Mouse (Mus musculus): ENCODE results near the gene Gtsf1l.

Gtsf1l gene

GRCm38 (mm10) chr2:163087728-163088127 lies at the start of gene Gtsf1l:
Gene Gtsf1l (minus strand): TSS chr2:163087855.
- peak; percentile 64 for DNase-seq (ENCODE audit: low read depth, low spot score)

DNA sequence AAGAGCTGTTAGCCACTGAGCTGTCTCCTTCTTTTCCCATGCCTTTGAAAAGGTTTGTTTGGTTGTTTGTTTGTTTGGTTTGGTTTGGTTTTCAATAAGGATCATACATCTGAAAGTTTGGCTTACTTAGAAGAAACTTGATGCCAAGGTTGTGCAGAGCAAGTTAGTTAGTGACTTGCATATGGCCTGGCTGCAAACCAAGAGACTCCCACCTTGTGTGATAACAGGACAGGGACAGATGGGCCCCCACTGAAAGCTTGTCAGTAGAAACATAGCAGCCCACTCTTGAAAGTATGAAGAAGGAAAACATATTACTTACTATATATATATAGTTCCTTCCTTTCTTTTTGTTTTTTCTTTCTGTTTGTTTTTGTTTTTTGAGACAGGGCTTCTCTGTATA lies 49.3 kb upstream of the Gtsf1l start:
- DNase-seq (ENCODE audit: low read depth, low spot score), result no peak

GRCm38 (mm10) chr2:163135931-163136330 lies 48.3 kb upstream of the Gtsf1l start:
- no peak for DNase-seq (ENCODE audit: low read depth, low spot score)

GRCm38 (mm10) chr2:163132314-163132713 lies 44.7 kb upstream of the Gtsf1l start:
- DNase-seq (ENCODE audit: low read depth, low spot score), result no peak

- no peak for DNase-seq (ENCODE audit: low read depth, low spot score)
Measured at GRCm38 (mm10) chr2:163130837-163131236, 43.2 kb upstream of the Gtsf1l start.

- DNase-seq (ENCODE audit: low read depth, low spot score), result no peak
Measured at GRCm38 (mm10) chr2:163123496-163123895, 35.8 kb upstream of the Gtsf1l start.

GRCm38 (mm10) chr2:163122319-163122718 lies 34.7 kb upstream of the Gtsf1l start:
- DNase-seq (ENCODE audit: low read depth, low spot score), result peak; percentile 92

DNA sequence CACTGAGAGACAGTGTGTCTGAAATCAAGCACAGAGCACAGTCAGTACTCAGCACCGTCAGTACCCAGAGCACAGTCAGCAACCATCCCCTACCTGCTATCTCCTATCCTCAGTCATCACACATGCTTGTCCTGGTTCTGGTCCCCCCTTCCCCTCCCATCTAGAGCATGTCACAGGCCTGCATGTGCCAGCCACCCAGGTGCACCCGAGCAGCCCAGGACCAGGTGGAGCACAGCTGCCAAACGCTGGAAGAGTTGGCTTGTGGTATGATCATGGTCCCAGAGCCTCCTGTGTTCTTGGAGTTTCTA lies 33.7 kb upstream of the Gtsf1l start:
- DNase-seq (ENCODE audit: low read depth, low spot score), result no peak

- DNase-seq (ENCODE audit: low read depth, low spot score), result no peak
Measured at GRCm38 (mm10) chr2:163120626-163121352, 33.1 kb upstream of the Gtsf1l start.

GRCm38 (mm10) chr2:163111413-163112201 lies 24.0 kb upstream of the Gtsf1l start:
- DNase-seq (ENCODE audit: low read depth, low spot score), result no peak

DNA sequence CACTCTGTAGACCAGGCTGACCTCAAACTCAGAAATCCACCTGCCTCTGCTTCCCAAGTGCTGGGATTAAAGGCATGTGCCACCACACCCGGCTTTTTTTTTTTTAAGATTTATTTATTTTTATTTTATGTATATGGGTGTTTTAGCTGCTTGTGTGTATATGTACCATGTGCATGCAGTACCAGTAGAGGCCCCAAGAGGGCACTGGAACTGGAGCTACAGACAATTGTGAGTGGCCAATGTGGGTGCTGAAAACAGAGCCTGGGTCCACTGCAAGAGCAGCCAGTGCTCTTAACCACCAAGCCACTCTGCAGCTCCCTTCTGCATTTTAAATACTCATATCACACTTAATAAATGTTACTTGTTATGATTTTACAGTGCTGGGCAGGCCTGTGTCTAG lies 23.1 kb upstream of the Gtsf1l start:
- DNase-seq (ENCODE audit: low read depth, low spot score), result peak; percentile 66

GRCm38 (mm10) chr2:163108385-163108784 lies 20.7 kb upstream of the Gtsf1l start:
- no peak for DNase-seq (ENCODE audit: low read depth, low spot score)

GRCm38 (mm10) chr2:163104086-163104770 lies 16.6 kb upstream of the Gtsf1l start:
- no peak for DNase-seq (ENCODE audit: low read depth, low spot score)

GRCm38 (mm10) chr2:163102900-163103653 lies 15.4 kb upstream of the Gtsf1l start:
- DNase-seq (ENCODE audit: low read depth, low spot score), result no peak

GRCm38 (mm10) chr2:163102216-163102615 lies 14.6 kb upstream of the Gtsf1l start:
- no peak for DNase-seq (ENCODE audit: low read depth, low spot score)

DNA sequence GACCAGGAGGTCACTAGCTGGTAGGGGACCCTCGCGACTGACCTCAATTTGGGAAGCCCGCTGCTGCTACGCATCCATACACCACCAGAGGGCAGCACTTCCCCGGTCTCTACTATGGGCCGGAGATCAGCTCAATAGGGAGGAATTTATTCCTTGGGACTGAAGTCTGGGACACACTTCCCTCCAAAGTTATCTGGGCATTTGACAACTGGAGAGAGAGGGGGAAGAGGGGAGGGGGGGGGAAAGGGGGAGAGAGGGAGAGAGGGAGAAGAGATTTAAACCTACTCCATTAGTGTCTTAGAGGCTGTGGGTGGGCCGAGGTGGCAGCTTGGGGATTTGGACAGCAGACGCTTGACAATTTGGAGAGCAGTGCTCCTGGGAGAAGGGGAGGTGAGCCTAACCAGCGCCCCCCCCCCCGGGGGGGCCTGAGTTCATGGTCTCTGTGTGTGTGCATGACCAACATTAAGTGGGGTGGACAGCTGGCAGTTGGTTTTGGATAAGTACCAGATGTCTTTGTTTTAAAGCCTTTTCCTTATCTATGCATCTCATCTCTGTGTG lies 14.1 kb upstream of the Gtsf1l start:
- no peak for DNase-seq (ENCODE audit: low read depth, low spot score)

GRCm38 (mm10) chr2:163100551-163100950 lies 12.9 kb upstream of the Gtsf1l start:
- DNase-seq (ENCODE audit: low read depth, low spot score), result no peak

DNA sequence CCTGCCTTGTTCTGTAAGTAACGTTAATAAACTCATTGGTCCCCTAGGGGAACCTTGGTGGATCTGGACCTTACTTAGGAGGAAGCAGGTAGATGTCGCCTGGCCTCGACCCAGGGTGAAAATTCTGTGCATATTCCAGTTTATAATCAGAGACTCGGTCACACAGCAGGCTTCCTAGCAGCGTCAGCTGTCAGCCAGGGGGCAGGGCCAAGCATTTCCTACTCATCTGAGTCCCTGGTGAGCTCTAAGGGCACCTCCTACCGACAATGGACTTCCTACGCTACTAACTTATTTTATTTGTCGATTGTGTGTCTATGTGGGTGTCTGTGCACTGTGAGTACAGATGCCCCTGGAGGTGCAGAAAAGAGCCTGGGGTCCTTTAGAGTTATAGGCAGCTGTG lies 12.3 kb upstream of the Gtsf1l start:
- no peak for DNase-seq (ENCODE audit: low read depth, low spot score)

- no peak for DNase-seq (ENCODE audit: low read depth, low spot score)
Measured at GRCm38 (mm10) chr2:163095784-163096183, 8.1 kb upstream of the Gtsf1l start.

GRCm38 (mm10) chr2:163094909-163095308 lies 7.3 kb upstream of the Gtsf1l start:
- peak; percentile 65 for DNase-seq (ENCODE audit: low read depth, low spot score)

GRCm38 (mm10) chr2:163089475-163090123 lies 1.9 kb upstream of the Gtsf1l start:
- DNase-seq (ENCODE audit: low read depth, low spot score), result peak; percentile 99
